Comparison of ENCODE assay signal across 10 mouse cellular contexts in genomic region chr17:65939461-65940192, GRCm38 (mm10). TPM values are rescaled to one million over a fixed set of nuclear protein-coding genes. Genes with fewer than 3 reads are reported as not detected.
DNase-seq lines count a peak whose midpoint lies in the region; ATAC-seq and TF ChIP-seq lines count a peak whose summit lies in the region.
"Had no signal": no experiment of that assay in that cellular context is flagged by ENCODE, and none has a peak within 500 bp of the region (broad histone marks: within the 10 kb centered on the region; RNA-seq: fewer than 3 reads in every experiment).

No protein-coding gene starts in this region.

- 0 out of 2 replicates have a peak overlapping the region, but pooled peaks have one; percentile 1 for H3K4me2 ChIP-seq in heart, embryonic 15.5 days
- no peak overlapping the region for H3K4me2 ChIP-seq in liver, embryonic 13.5 days
- H3K4me2 ChIP-seq in midbrain, embryonic 13.5 days (replicated peaks), result no peak overlapping the region

- no peak for DNase-seq in heart, postnatal 4 days
- no peak for DNase-seq in spleen, adult 2 months (ENCODE audit: low read depth in 1 of 2, low spot score in 2 of 2)
- DNase-seq in spleen, postnatal 36 days (ENCODE audit: low spot score in 2 of 2), result no peak
- DNase-seq in liver, embryonic 13.5 days, result no peak
- DNase-seq in layer of hippocampus, adult 18-20 months (ENCODE audit: low spot score in 2 of 2), result no peak
- DNase-seq in urinary bladder, postnatal 10 days (ENCODE audit: low spot score), result no peak
- DNase-seq: cerebellum, adult 2 months; left cerebral cortex, postnatal 4 days had no signal

- no peaks in the 10 kb centered on the region for H3K27me3 ChIP-seq in heart, embryonic 15.5 days
- H3K27me3 ChIP-seq in spleen, adult 2 months (ENCODE audit: control insufficient read depth, insufficient read depth, low read length), result no peaks in the 10 kb centered on the region
- H3K27me3 ChIP-seq in liver, embryonic 13.5 days, result no peaks in the 10 kb centered on the region
- H3K27me3 ChIP-seq in midbrain, embryonic 13.5 days, result no peaks in the 10 kb centered on the region

- no peaks in the 10 kb centered on the region for H3K9me3 ChIP-seq in heart, embryonic 15.5 days (replicated peaks)
- H3K9me3 ChIP-seq in liver, embryonic 13.5 days (replicated peaks), result no peaks in the 10 kb centered on the region
- no peaks in the 10 kb centered on the region for H3K9me3 ChIP-seq in midbrain, embryonic 13.5 days

- no peak overlapping the region for H3K4me3 ChIP-seq in heart, embryonic 15.5 days
- H3K4me3 ChIP-seq in spleen, adult 2 months (ENCODE audit: extremely low read depth, insufficient read depth, insufficient read length), result no peak overlapping the region
- no peak overlapping the region for H3K4me3 ChIP-seq in liver, embryonic 13.5 days (replicated peaks)
- H3K4me3 ChIP-seq in midbrain, embryonic 13.5 days (replicated peaks), result no peak overlapping the region

- H3K4me1 ChIP-seq in heart, embryonic 15.5 days (replicated peaks), result peaks cover 28% of the 10 kb centered on the region
- peaks cover 11% of the 10 kb centered on the region; the same call in 1 of the 2 replicates for H3K4me1 ChIP-seq in spleen, adult 2 months (ENCODE audit: control insufficient read depth, insufficient read depth, insufficient read length)
- H3K4me1 ChIP-seq in liver, embryonic 13.5 days (replicated peaks), result peaks cover 27% of the 10 kb centered on the region
- peaks cover 10% of the 10 kb centered on the region for H3K4me1 ChIP-seq in midbrain, embryonic 13.5 days (replicated peaks)

- no peak for TF ChIP-seq CTCF in spleen, adult 2 months (IDR thresholded peaks at IDR 0.05; ENCODE audit: extremely low read depth, insufficient read depth, insufficient read length, insufficient replicate concordance)

- 0 out of 2 replicates have a peak, but pooled peaks have one; percentile 53 for ATAC-seq in heart, embryonic 15.5 days (replicated peaks; ENCODE audit: insufficient number of reproducible peaks, insufficient read depth, low FRiP score, low read depth)
- ATAC-seq in liver, embryonic 13.5 days (ENCODE audit: low read depth), result no peak
- ATAC-seq in midbrain, embryonic 13.5 days, result no peak

- 41% methylated on average over 14 of the region's 14 CpGs for WGBS in heart, embryonic 15.5 days
- 44% methylated on average over 14 of the region's 14 CpGs for WGBS in spleen, adult 2 months
- WGBS in liver, embryonic 13.5 days (ENCODE audit: insufficient replicate concordance), result 69% methylated on average over 14 of the region's 14 CpGs
- WGBS in midbrain, embryonic 13.5 days, result 70% methylated on average over 14 of the region's 14 CpGs

- H3K36me3 ChIP-seq in heart, embryonic 15.5 days, result peaks cover 16% of the 10 kb centered on the region
- H3K36me3 ChIP-seq in spleen, adult 2 months (ENCODE audit: control insufficient read depth, insufficient read depth, low read length), result no peaks in the 10 kb centered on the region
- H3K36me3 ChIP-seq in liver, embryonic 13.5 days, result peaks cover 21% of the 10 kb centered on the region; the same call in 1 of the 2 replicates
- peaks cover 30% of the 10 kb centered on the region for H3K36me3 ChIP-seq in midbrain, embryonic 13.5 days

- no peak for TF ChIP-seq POLR2A in spleen, adult 2 months (IDR thresholded peaks at IDR 0.05; ENCODE audit: low read depth, low read length)

- peak overlapping the region; percentile 59 for H3K27ac ChIP-seq in heart, embryonic 15.5 days
- H3K27ac ChIP-seq in spleen, adult 2 months (ENCODE audit: insufficient read depth, low read length), result peak overlapping the region; percentile 34
- H3K27ac ChIP-seq in liver, embryonic 13.5 days, result peak overlapping the region; percentile 20; the same call in 1 of the 2 replicates
- H3K27ac ChIP-seq in midbrain, embryonic 13.5 days, result no peak overlapping the region

- no peak overlapping the region; the same call in 1 of the 2 replicates for H3K9ac ChIP-seq in heart, embryonic 15.5 days
- H3K9ac ChIP-seq in liver, embryonic 13.5 days, result no peak overlapping the region
- H3K9ac ChIP-seq in midbrain, embryonic 13.5 days (replicated peaks), result no peak overlapping the region

RNA-seq across cellular contexts. Expression of gene Twsg1, which starts 11.4 kb away (rescaled TPM):
- 92.9 and 110 TPM in 2 replicates for polyA plus RNA-seq in heart, embryonic 15.5 days (2015; fragmentation: Nextera tagmentation; extraction: Ambion mirVana)
- total RNA-seq in heart, postnatal 4 days (2021), result 10 to 100 TPM; 80.3 to 81.0 TPM
- 12.9 and 17.3 TPM in 2 replicates for polyA plus RNA-seq in spleen, adult 2 months (2012; rRNA removed)
- polyA plus RNA-seq in liver, embryonic 13.5 days (2015; fragmentation: Nextera tagmentation; extraction: Ambion mirVana), result 16.2 and 20.3 TPM in 2 replicates
- 10 to 100 TPM; 27.1 to 27.6 TPM for total RNA-seq in layer of hippocampus, adult 18-20 months (2021)
- polyA plus RNA-seq in midbrain, embryonic 13.5 days (2015; fragmentation: Nextera tagmentation; extraction: Ambion mirVana), result 66.5 and 70.2 TPM in 2 replicates

RNA-seq across cellular contexts. Expression of gene Ralbp1, which starts 54.0 kb away (rescaled TPM):
- 51.1 and 60.7 TPM in 2 replicates for polyA plus RNA-seq in heart, embryonic 15.5 days (2015; fragmentation: Nextera tagmentation; extraction: Ambion mirVana)
- total RNA-seq in heart, postnatal 4 days (2021), result 10 to 100 TPM; 29.3 to 33.4 TPM
- 22.7 and 26.6 TPM in 2 replicates for polyA plus RNA-seq in spleen, adult 2 months (2012; rRNA removed)
- 47.2 and 53.3 TPM in 2 replicates for polyA plus RNA-seq in liver, embryonic 13.5 days (2015; fragmentation: Nextera tagmentation; extraction: Ambion mirVana)
- 10 to 100 TPM; 67.1 to 67.7 TPM for total RNA-seq in layer of hippocampus, adult 18-20 months (2021)
- 49.8 TPM in 2 replicates for polyA plus RNA-seq in midbrain, embryonic 13.5 days (2015; fragmentation: Nextera tagmentation; extraction: Ambion mirVana)
